Mouse (Mus musculus): ENCODE data around the gene Rpl29. TPM values are rescaled to one million over a fixed set of nuclear protein-coding genes. Genes with fewer than 3 reads are reported as not detected.

Gene Rpl29
- polyA plus RNA-seq, 1 experiment from 2014 or later, result 676 TPM

DNA sequence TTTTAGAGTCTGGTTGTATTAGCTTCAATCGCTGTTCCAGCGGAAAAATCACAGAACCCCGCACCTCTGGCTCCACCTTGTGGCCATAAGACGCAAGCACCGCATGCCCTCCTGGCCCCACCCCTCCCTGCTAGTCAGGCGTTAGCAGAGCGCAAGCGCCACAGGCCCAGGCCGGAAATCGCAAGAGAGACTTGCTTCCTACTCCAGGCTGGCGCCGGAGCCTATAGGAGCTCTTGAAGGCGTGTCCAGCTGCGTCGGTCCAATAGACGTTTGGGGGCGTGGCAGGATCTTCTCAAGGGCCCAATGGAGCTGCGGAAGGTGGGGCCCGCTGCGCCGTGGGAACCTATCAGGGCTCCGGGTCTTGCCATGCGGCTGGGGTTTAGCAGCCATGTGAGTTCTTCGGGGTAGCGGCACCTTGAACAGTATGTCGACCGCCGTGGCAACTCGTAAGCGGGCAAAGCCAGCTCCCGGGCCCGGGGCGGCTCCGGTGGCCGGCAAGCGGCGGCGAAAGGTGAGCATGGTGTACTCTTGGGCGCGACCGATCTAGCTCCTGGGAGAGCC, 47.8 kb downstream of the Rpl29 start, which contains the start of gene Parp3:
TSS of gene Parp3 (minus strand) at position 26 of the 561 bp plus-strand sequence.
- WGBS, result 0% methylated on average over 41 of the region's 41 CpGs
- H3K27ac ChIP-seq, result no peak within 1 kb of the TSS

DNA sequence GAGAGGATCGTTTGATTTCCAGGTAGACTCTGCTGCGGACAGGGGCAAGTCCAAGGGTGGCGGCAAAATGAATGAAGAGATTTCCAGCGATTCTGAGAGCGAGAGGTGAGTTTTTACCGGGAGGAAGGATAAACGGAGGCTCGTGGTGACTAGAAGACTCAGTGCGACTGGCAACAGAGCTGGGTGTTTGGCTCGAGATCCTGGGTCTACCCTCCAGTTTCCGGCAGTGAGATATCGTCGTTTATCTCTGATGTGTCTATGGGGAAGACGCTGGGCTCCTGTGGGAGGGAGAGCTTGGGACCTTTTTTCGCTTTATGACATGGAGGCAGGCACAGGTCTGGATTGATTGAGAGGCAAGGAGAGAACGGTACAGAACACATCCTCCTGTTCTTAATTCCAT, 48.4 kb downstream of the Rpl29 start:
- Histone ChIP-seq H3K27ac (no peak overlapping the region), H3K27me3 (no peaks in the 10 kb centered on the region), H3K9me3 (no peaks in the 10 kb centered on the region), H3K4me1 (replicated peaks) (peaks cover 36% of the 10 kb centered on the region), H3K36me3 (peaks cover 20% of the 10 kb centered on the region), H3K4me3 (replicated peaks) (peak overlapping the region; percentile 84), H3K9ac (replicated peaks) (peak overlapping the region; percentile 78), H3K4me2 (replicated peaks) (peak overlapping the region; percentile 99)
- 4% methylated on average over 16 of the region's 16 CpGs for WGBS
- ATAC-seq, result no peak

More for the DNA sequence above, 47.8 kb downstream of the Rpl29 start, which contains the start of gene Parp3:
- Histone ChIP-seq H3K4me1 (replicated peaks) (peaks cover 38% of the 10 kb centered on the region), H3K9me3 (no peaks in the 10 kb centered on the region), H3K9ac (replicated peaks) (peak within 1 kb of the TSS; percentile 78), H3K4me3 (replicated peaks) (peak within 1 kb of the TSS; percentile 84), H3K27me3 (no peaks in the 10 kb centered on the region), H3K4me2 (replicated peaks) (peak within 1 kb of the TSS; percentile 99), H3K36me3 (peaks cover 18% of the 10 kb centered on the region)
- peak; percentile 99 for ATAC-seq

DNA sequence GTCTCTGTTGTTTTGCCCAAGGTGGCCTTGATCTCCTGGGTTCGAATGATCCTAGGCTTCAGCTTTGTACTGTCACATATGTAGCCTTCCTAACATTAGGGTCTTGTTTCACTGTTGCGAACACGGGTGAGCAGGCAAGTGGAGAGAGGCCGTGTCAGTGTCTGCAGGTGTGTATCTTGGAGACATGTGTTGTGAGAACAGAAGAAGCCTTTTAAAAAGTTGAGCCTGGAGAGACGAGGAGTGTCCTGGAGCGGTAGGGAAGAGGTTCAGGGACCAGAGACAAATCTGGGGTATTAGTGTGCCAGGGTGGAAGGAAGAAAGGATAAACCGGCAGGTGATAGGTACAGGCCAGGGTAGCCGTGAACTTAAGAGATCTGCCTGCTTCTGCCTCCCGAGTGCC, 48.8 kb downstream of the Rpl29 start:
- peaks cover 36% of the 10 kb centered on the region for H3K4me1 ChIP-seq (replicated peaks)
- no peaks in the 10 kb centered on the region for H3K27me3 ChIP-seq
- no peaks in the 10 kb centered on the region for H3K9me3 ChIP-seq
- peak overlapping the region; percentile 99 for H3K4me2 ChIP-seq (replicated peaks)
- no peak overlapping the region for H3K27ac ChIP-seq
- H3K9ac ChIP-seq (replicated peaks), result peak overlapping the region; percentile 78
- no peak for ATAC-seq
- 84% methylated on average over 9 of the region's 9 CpGs for WGBS
- peak overlapping the region; percentile 84 for H3K4me3 ChIP-seq (replicated peaks)
- H3K36me3 ChIP-seq, result peaks cover 25% of the 10 kb centered on the region

DNA sequence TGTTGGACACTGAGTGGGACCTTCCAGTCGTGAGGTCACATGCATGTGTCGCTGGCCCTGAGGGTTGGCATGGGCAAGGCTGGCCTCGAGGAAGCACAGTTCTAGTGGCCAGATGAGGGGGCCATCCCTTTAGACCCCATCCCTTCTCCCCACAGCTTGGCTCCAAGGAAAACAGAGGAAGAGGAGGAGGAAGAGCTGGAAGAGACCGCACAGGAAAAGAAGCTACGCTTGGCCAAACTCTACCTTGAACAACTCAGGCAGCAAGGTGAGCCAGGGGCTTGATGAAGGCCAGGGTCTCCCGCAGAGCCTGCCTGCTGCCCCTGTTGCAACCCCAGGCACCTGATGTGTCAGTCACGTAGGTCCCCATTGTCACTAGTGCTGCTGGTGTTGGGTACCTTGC, 51.3 kb downstream of the Rpl29 start:
- Histone ChIP-seq H3K4me3 (replicated peaks) (no peak overlapping the region), H3K4me2 (replicated peaks) (no peak overlapping the region), H3K36me3 (peaks cover 49% of the 10 kb centered on the region), H3K27ac (no peak overlapping the region), H3K4me1 (replicated peaks) (peaks cover 21% of the 10 kb centered on the region), H3K27me3 (no peaks in the 10 kb centered on the region), H3K9me3 (no peaks in the 10 kb centered on the region), H3K9ac (replicated peaks) (no peak overlapping the region)
- no peak for ATAC-seq
- WGBS, result 94% methylated on average over 7 of the region's 7 CpGs

DNA sequence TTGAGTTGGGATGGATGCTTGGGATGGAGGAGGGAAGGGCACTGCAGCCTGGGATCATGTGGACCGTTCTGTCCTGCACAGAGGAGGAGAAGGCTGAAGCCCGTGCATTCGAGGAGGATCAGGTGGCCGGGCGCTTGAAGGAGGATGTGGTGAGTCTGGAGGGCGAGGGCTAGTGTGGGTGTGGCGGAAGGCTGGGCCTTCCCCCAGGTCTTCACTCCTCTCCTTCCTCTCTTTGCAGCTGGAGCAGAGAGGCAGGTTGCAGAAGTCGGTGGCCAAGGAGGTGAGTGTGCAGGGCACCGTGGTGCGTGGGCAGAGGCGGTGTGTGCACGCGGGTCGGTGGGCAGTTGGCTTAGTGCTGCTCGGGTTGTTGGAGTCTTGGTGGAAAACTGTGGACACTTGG, 51.8 kb downstream of the Rpl29 start:
- peaks cover 20% of the 10 kb centered on the region for H3K4me1 ChIP-seq (replicated peaks)
- H3K27ac ChIP-seq, result no peak overlapping the region
- peaks cover 55% of the 10 kb centered on the region for H3K36me3 ChIP-seq
- no peak overlapping the region for H3K4me3 ChIP-seq (replicated peaks)
- no peak for ATAC-seq
- no peak overlapping the region for H3K9ac ChIP-seq (replicated peaks)
- no peaks in the 10 kb centered on the region for H3K27me3 ChIP-seq
- H3K4me2 ChIP-seq (replicated peaks), result no peak overlapping the region
- H3K9me3 ChIP-seq, result no peaks in the 10 kb centered on the region
- 96% methylated on average over 15 of the region's 15 CpGs for WGBS

Other genes starting within 250 kb of the Rpl29 start
- 16.7 and 16.9 TPM in 2 replicates for gene Ppm1m, start 229.7 kb upstream of the Rpl29 start, polyA plus RNA-seq (2015; fragmentation: Nextera tagmentation; extraction: Ambion mirVana)
- gene Twf2, start 226.3 kb upstream of the Rpl29 start, polyA plus RNA-seq (2015; fragmentation: Nextera tagmentation; extraction: Ambion mirVana), result 52.2 and 53.3 TPM in 2 replicates
- gene Tlr9, start 206.9 kb upstream of the Rpl29 start, polyA plus RNA-seq (2015; fragmentation: Nextera tagmentation; extraction: Ambion mirVana), result not detected in 2 replicates
- 91.5 and 93.6 TPM in 2 replicates for gene Alas1, start 180.8 kb upstream of the Rpl29 start, polyA plus RNA-seq (2015; fragmentation: Nextera tagmentation; extraction: Ambion mirVana)
- gene Poc1a, start 148.4 kb upstream of the Rpl29 start, polyA plus RNA-seq (2015; fragmentation: Nextera tagmentation; extraction: Ambion mirVana), result 10.6 and 13.5 TPM in 2 replicates
- 9.0 and 9.4 TPM in 2 replicates for gene Dusp7, start 60.8 kb upstream of the Rpl29 start, polyA plus RNA-seq (2015; fragmentation: Nextera tagmentation; extraction: Ambion mirVana)
- 23.6 and 24.4 TPM in 2 replicates for gene Acy1, start 8.9 kb downstream of the Rpl29 start, polyA plus RNA-seq (2015; fragmentation: Nextera tagmentation; extraction: Ambion mirVana)
- 5.8 and 6.0 TPM in 2 replicates for gene Abhd14b, start 18.0 kb downstream of the Rpl29 start, polyA plus RNA-seq (2015; fragmentation: Nextera tagmentation; extraction: Ambion mirVana)
- 40.2 and 43.0 TPM in 2 replicates for gene Abhd14a, start 18.2 kb downstream of the Rpl29 start, polyA plus RNA-seq (2015; fragmentation: Nextera tagmentation; extraction: Ambion mirVana)
- 280 and 309 TPM in 2 replicates for gene Pcbp4, start 23.8 kb downstream of the Rpl29 start, polyA plus RNA-seq (2015; fragmentation: Nextera tagmentation; extraction: Ambion mirVana)
- 0.63 and 0.75 TPM in 2 replicates for gene Gpr62, start 36.5 kb downstream of the Rpl29 start, polyA plus RNA-seq (2015; fragmentation: Nextera tagmentation; extraction: Ambion mirVana)
- 46.2 and 47.8 TPM in 2 replicates for gene Rrp9, start 46.5 kb downstream of the Rpl29 start, polyA plus RNA-seq (2015; fragmentation: Nextera tagmentation; extraction: Ambion mirVana)
- gene Parp3, start 47.5 kb downstream of the Rpl29 start, polyA plus RNA-seq (2015; fragmentation: Nextera tagmentation; extraction: Ambion mirVana), result 0.34 and 0.81 TPM in 2 replicates
- not detected in 2 replicates for gene Iqcf1, start 70.5 kb downstream of the Rpl29 start, polyA plus RNA-seq (2015; fragmentation: Nextera tagmentation; extraction: Ambion mirVana)
- not detected in 2 replicates for gene Iqcf5, start 85.1 kb downstream of the Rpl29 start, polyA plus RNA-seq (2015; fragmentation: Nextera tagmentation; extraction: Ambion mirVana)
- not detected in 2 replicates for gene Iqcf3, start 132.2 kb downstream of the Rpl29 start, polyA plus RNA-seq (2015; fragmentation: Nextera tagmentation; extraction: Ambion mirVana)
- gene Iqcf4, start 141.5 kb downstream of the Rpl29 start, polyA plus RNA-seq (2015; fragmentation: Nextera tagmentation; extraction: Ambion mirVana), result not detected in 2 replicates
- not detected in 2 replicates for gene Iqcf6, start 197.1 kb downstream of the Rpl29 start, polyA plus RNA-seq (2015; fragmentation: Nextera tagmentation; extraction: Ambion mirVana)
- 7.7 and 9.6 TPM in 2 replicates for gene Grm2, start 226.6 kb downstream of the Rpl29 start, polyA plus RNA-seq (2015; fragmentation: Nextera tagmentation; extraction: Ambion mirVana)

All from midbrain, embryonic 13.5 days (tissue).